Mouse (Mus musculus): ENCODE measurements around the gene BC005537.
"Not testable (repeated sequence)": the region's sequence is repeated elsewhere in the genome, so short reads cannot be mapped to it uniquely, and the experiment has no call there.

BC005537 gene

DNA sequence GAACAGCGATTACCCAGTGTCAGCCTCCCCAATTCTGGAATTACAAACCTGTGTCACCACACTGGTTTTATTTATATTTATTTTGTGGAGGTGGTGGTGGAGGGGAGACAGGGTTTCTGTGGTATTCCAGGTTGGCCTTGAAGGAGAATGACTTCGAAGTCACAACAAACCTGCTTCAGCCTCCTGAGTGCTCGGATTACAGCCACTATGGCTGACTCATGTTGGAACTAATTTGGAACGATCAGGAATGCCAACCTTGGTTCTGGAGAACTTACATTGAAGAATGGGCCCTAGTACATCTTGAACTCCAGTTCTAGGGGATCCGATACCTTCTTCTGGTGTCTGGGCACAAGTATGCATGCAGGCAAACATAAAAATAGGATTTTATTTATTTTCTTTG lies 2.1 kb upstream of the BC005537 start:
- in situ Hi-C loops (cut with MboI, MseI), result loop anchor here (5.0 kb wide), 1 partner anchor 37 kb away; the partner anchor contains the start of gene Gmnn

DNA sequence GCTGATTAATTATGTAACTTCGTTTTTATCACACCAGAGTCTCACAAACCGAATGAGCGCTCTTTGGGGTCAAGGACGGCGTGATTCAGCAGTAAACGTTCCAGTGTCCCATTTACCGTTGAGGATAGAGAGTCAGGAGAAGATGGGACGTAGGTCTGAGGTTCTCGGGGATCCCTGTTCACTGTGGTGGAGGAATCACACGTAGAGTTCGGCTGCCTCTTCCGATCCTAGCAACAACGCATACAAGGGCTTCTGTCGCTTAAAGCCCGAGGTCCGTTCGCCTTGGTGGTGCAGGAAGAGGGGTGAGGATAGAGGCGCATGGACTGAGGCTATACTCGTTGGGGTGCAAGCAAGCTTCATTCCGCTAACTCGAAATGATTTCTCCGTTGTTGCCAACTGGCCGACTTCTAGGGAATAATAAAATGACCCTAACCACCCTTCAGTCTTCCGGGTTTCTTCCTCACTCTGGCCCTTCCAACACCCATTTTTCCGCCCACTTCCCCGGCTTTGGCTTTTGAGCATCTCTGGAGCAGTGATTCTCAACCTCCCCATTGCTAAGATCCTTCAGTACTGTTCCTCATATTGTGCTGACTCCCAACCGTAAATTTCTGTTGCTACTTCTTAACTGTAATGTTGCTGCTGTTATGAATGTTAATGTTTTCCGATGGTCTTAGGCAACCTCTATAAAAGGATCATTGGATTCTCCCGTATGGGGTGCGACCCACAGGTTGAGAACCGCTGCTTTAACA lies 1.4 kb upstream of the BC005537 start:
- in situ Hi-C loops (cut with MboI, MseI), result loop anchor here (5.0 kb wide), 1 partner anchor 38 kb away; the partner anchor contains the start of gene Gmnn

DNA sequence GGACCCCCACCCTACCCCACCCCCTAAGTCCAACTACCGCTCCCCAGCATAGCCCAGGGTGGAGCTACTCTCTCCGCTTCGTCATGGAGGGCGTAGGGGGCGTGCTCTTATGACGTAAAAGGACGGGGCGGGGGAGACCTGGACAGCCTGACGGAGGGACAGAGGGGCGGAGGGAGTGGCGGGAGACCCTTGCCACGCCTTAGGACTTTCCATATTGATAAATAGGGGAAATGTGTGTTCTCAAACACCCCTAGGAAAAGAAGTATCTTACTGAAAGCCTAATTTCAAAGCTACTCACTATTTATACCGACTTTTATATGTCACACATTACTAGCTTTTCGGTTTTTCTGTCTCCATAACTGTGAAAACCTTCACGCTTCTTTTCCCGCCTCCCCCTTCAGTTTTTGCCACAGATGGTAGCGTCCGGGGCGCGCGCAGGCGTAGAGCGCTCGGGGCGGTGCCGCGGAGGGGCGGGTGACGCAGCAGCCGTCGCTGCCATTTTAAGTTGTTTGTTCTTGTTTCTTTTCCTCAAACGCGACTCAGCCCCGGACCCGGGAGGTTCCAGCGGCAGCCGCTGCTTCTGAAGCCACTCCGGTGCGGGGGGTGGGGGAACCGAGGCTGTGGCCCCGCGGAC lies 666 bp upstream of the BC005537 start:
- in situ Hi-C loops (cut with MboI, MseI), result no loop called here

DNA sequence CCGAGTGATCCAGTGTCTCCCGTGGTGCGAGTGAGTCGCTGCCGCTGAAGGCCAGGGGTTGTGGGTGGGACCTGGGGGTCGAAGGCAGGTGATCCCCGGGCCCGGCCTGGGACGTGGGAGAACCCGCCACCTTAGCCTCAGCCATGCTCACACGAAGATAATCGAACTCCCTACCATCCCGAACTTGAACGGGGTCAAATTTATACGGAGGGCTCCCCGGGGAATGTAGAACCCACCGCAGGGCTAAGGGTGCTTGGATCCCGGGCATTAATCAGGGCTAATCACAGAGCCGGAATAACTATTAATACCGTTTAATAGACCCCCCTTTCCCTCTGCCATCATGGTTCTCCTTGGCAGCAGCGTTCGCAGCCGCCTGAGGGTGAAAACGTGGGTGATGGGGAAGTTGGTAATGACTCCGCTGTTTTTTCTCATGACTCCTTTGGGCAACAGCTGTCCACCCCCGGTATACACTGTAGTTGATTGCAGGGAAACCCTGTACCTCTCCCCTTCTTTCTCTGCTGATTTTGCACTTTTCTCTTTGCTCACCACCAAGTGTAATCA lies 754 bp downstream of the BC005537 start:
- in situ Hi-C loops (cut with MboI, MseI), result no loop called here

DNA sequence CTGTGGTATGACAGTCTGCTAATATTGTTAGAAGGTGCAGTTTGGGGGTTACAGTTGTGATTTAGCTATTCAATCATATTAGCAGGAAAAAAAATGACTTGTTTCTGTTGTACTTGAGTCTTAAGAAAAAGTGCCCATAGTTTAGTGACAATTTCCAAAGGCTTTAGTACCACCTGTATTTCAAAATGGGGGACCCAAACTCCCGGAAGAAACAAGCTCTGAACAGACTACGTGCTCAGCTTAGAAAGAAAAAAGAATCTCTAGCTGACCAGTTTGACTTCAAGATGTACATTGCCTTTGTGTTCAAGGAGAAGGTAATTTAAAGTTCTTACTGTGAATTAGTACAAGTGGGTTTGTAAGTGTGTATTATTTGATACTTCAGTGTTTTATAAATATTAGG lies 1.7 kb downstream of the BC005537 start:
- in situ Hi-C loops (cut with MboI, MseI), result no loop called here

DNA sequence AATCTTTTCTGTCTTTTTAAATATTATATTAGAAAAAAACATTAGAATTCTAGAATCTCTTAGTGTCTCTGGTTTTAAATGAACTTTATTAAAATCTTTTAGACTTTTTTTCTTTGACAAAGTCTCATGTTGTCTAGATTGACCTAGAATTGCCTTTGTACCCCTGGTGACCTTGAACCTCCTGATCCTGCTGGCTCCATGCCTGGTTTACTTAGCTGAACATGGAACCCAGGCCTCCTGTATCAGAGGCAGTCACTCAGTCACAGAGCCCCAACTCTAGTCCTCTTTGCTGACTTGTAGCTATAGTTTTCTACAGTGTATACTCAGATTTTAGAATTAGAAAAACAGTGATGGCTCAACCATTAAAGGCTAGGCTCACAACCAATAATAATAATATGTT lies 4.6 kb downstream of the BC005537 start:
- in situ Hi-C loops (cut with MboI, MseI), result no loop called here

DNA sequence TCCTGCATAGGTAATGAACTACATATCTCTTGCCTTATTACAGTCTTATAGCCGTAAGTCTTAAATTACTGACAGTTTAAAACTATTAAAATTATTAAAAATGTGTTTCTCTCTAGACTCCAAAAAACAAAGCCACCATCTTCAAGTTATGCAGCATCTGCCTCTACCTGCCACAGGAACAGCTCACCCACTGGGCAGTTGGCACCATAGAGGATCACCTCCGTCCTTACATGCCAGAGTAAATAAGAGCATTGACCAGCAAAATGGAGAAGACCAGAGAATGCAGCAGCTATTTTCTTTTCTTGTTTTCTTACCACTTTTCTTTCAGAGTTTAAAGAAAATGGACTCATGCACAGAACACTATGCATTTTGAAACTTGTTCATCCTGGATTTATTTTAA lies 11.1 kb downstream of the BC005537 start:
- in situ Hi-C loops (cut with MboI, MseI), result no loop called here

DNA sequence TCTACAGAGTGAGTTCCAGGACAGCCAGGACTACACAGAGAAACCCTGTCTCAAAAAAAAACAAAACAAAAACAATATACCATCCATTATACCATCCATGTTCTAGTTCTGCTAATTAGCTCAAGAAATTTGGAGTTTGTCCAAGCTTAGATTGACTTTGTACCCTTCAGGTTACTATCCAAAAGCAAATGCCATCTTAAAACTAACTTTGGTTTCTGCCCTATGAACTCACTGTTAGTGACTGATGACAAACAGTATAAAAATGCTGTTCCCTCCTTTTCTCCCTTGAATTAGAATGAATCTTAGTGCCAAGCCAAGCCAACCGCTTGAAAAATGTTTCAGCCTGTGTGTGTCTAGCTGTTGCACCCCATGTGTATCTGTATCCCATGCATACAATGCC lies 13.2 kb downstream of the BC005537 start:
- in situ Hi-C loops (cut with MboI, MseI), result no loop called here

DNA sequence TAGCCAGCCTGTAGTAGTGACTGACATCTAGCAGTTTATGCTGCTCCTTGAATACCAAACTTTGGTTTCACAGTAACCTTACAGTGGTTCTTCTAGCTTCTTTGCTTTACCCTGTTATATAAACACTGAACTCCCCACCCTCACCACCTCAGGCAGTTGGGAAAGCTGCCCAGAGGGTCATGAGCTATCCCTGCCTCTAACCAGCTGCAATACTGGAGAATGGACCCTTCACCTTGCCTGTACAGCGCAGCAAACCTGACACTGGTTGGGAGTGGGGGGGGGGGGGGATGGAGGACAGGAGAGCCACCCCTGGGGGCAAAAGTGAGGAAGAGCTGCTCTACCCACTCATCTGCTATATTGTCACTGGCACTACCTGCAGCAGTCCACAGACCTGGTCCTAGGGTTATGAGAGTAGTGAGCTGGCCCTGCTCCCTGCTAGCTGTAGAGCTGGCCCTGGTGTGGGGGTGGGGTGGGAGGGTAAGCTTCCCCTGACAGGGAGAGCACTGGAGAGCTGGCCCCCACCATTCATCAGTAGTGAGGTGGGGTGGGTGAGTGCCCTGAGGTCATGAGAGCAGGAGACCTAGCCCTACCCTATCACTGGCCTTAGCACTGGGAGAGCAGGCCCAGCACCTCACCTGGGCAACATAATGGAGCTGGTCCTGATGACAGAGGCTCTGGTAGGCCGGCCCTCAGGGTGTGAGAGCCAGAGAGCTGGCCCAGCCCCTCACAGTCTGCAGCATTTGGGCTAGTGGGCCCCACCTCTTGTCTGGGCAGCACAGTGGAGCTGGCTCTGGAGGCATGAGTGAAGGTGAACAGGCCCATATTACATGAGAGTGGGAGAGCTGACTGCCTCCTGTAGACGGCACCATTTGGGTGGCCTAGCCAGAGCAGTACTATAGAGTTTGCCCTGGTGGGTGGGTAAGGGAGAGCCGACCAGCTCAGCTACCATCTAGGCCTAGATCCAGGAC lies 15.0 kb downstream of the BC005537 start:
- in situ Hi-C loops (cut with MboI, MseI), result no loop called here

DNA sequence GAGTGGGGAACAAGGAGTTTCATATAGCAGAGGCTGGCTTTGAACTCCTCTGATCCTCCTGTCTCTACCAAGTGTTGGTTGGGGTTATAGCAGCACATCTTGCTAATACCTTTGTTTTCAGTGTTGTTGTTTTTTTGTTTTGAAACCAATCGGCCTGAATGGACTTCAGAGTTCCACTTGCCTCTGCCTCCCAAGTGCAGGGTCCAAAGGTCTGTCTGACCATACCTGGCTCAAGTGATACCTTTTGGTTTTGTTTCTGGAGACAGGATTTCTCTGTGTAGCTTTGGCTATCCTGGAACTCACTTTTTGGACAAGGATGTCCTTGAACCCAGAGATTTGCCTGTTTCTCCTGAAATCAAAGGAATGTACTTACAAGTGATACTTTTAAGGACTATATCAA lies 18.5 kb downstream of the BC005537 start:
- in situ Hi-C loops (cut with MboI, MseI), result no loop called here

DNA sequence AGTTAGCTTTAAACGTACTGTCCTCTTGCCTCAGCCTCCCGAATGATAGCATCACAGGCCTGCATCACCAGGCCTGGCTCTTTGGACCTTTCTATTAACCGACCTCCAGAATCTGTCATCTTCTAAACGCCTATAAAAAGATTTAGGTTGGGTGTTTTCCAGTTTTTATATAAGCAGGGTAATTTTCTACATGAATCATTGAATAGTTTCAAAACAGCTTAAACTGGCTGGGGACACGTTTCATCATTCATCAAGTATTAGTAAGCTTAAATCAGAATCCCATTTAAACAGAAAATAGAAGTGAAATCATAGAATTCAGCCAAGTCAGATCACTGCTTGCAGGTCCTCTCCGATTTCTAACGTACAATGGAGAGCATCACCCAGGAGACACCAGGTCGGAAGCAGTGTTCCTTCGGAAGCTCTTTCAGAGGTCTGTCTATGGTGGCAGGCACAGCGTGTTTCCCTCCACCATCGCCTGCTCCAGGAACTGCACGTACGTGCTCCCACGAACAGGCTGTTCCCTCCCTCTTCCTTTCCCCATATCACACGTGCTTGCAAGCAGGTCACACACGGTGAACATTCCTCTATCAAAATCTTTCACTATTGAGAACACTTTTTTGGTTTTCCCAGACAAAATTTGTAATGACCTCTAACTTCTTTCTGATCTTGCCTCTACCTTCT lies 21.3 kb downstream of the BC005537 start:
- in situ Hi-C loops (cut with MboI, MseI), result no loop called here

DNA sequence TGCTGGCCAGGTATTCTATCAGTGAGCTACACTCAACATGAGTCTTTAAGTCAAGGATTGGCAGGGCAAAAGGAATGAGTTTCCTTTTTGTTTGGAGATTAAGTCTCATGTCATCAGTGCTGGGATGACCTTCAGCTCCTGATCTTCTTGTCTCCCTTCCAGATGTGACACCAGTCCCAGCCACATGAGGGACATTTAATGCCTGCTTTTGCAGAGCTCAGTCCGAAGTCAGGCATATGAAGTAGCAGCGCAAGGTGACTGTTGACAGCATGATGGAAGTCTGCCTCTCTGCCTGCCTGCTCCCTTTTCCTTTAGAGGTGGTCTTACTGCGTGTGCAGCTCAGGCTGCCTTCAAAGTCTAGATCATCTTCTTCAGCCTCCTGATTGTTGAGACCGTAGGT lies 23.2 kb downstream of the BC005537 start:
- in situ Hi-C loops (cut with MboI, MseI), result no loop called here

DNA sequence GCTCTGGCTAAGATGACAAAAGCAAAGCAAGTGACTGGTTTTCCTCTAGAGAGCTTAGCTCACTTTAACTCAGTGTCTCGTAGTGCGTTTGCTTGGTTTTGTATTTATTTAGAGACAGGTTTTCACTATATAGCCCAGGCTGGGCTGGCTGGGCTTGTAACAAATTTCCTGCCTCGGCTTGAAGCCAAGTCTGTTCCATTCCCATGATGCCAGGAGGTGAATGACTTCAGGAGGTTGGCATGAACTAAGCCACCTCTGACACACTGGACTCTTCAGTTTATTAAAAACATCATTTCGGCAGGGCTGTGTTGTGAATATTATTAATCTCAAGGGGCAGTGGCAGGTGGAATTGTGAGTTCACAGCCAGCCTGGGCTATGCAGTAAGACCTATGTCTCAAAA lies 24.1 kb downstream of the BC005537 start:
- in situ Hi-C loops (cut with MboI, MseI), result no loop called here

DNA sequence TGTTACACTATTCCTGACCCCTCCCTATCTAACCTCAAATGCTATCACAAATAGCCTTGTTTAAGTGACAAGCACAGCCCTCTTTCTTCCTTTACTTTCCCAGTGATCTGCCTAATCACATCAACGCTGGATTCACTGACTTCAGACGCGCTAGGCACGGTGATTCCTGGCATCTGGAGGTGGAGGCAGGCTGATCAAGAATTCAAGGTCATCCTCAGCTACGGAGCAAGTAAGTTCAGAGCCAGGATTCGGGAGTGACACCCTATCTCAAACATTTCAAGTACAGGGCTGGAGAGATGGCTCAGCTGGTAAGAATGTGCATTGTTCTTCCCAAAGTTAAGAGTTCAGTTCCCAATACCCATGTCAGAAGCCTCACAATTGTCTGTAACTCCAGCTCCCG lies 24.7 kb downstream of the BC005537 start:
- in situ Hi-C loops (cut with MboI, MseI), result no loop called here

DNA sequence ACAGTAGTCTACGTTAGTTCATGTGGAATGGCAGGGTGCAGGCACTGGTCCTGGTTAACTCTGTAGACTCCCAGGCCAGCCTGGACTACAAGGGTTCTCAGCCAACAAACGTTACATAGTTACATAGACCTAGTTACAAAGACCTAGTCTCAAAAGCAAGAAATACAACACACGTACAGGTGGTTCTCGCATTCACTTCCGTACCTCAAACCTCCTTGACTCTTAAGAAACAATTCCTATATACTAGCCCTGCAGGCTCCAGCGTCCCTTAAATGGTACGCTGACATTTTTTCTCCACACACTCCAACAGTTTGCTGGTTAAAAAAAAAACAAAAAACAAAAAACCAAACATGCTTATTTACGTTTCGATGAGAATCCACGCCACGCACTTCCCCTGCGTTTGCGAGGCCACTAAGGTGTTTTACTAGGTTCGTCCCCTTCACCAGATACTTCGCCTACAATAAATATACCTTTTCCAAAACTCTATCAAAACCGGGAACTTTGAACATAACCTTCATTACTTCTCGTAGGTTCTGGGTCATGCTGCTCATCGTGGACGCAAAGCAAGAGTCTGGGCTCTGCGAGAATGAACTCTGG lies 29.4 kb downstream of the BC005537 start:
- in situ Hi-C loops (cut with MboI, MseI), result no loop called here

DNA sequence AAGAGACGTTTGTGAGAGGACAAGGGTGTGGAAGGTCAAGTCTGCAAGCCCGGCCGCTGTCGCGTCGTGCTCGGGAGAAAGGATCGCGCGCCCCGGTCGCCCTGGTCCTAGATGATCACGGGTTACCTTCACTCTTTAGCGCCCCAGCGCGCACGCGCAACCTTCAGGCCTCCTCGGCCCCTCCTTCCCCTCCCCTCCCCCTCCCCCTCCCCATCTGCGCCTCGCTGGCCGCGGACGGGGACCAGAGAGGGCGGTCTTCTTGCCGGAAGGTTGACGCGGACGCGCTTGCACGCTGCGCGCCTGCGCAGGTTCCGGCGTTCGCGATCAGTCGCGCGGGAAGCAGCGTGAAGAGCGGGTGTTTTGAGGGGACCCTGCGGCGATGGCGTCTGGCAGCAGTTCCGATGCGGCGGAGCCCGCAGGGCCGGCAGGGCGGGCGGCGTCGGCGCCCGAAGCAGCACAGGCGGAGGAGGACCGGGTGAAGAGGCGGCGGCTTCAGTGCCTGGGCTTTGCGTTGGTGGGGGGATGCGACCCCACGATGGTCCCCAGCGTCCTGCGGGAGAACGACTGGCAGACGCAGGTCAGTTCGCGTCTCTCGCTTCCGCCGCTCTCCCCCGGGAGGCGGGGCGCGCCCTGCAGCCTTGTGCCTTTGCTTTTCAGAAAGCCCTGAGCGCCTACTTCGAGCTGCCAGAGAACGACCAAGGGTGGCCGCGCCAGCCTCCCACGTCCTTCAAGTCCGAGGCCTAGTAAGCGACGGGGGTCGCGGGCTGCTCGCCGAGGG lies 30.1 kb downstream of the BC005537 start, which contains the start of the genes Acot13 and Tdp2:
Gene Acot13, minus strand, starts transcription at position 188 of the 778 bp plus-strand sequence.
Gene Tdp2, plus strand, starts transcription at position 327 of the 778 bp plus-strand sequence.
- in situ Hi-C loops (cut with MboI, MseI), result no loop called here

DNA sequence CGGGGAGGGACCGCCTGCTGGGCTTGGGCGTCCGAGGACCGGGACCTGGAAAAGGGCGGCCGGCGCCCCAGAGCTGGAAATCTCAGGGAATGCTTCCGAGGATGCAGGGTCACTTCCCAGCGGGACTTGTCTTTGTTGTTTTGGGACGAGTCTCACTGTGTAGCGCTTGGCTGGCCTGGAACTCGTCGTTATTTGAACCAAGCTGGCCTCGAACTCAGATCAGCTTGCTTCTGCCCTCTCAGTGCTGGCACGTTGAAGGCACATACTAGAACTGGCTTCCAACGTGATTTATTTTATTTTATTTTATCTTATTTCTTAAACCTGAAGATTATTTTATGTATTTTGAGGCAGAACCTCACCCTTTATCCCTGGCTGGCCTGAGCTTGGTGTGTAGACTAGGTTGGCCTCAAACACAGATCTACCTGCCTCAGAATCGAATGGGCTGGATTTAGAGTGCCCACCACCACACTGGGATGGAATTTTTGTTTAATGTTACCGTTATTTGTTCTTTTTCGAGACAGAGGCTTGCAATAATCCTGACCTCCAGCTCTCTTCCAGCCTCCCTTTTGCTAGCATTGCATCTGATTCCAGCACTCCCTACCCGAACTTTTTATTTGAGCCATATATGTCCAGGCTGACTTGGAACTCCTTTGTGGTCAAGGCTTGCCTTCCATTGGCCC lies 30.8 kb downstream of the BC005537 start:
- in situ Hi-C loops (cut with MboI, MseI), result no loop called here

DNA sequence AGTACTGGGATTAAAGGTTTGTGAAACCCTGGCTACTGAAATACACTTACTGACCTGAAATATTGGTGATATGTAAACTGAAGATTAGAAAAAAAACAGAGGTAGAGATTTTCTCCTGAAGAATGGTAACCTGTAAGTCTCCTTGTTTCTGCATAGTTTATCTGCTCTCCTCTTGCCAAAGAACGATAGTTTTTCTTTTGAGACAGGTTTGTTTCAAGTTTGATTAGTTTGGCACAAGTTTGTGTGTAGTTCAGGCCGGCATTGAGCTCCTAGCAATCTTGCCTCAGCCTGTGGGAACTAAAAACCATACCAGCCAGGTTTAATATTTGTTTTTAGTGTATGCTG lies 31.3 kb downstream of the BC005537 start:
- in situ Hi-C loops (cut with MboI, MseI), result no loop called here

DNA sequence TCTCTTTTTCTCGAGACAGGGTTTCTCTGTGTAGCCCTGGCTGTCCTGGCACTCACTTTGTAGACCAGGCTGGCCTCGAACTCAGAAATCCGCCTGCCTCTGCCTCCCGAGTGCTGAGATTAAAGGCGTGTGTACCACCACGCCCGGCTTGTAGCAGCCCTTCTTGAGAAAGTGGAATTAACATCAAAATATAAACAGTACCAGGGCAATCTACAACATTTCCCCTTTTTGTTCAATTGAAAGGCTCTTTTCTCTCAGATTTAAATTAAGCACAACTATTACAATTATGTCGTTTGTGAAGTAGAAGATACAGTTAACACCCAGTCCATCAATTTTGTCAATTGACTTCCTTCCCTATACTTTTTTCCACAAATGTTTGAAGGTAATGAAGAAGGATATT lies 36.3 kb downstream of the BC005537 start:
- in situ Hi-C loops (cut with MboI, MseI), result not testable (repeated sequence)
